Mouse (Mus musculus): Measurements from ENCODE around the gene Rab30.

Gene Rab30

DNA sequence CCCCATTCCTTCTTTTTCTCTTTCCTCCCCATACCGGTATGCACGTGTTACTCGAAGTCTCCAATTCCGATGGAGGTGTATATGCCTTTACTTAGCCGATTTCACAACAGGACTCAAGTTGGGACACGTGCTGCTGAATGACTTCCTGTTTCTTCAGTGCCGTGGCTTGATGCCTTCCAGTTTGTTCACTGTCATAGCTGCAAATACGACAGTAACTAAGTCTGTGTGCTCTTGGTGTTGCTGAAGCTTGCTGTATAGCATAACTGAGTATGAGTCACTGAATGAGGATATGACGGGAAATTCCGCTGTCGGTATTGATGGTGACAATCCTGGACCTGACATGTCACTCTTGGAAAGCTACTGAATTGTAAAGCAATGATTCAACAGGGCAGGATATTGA, 95.8 kb downstream of the Rab30 start:
- in situ Hi-C loops (cut with MboI, MseI), result loop anchor here (25.0 kb wide), 1 partner anchor 1175 kb away; no protein-coding TSS in a partner anchor

- in situ Hi-C loops (cut with MboI, MseI), result loop anchor here (25.0 kb wide), 1 partner anchor 1174 kb away; no protein-coding TSS in a partner anchor
Measured at GRCm38 (mm10) chr7:92837907-92838306, 96.5 kb downstream of the Rab30 start.

- in situ Hi-C loops (cut with MboI, MseI), result loop anchor here (25.0 kb wide), 1 partner anchor 1170 kb away; no protein-coding TSS in a partner anchor
Measured at GRCm38 (mm10) chr7:92842254-92842653, 100.9 kb downstream of the Rab30 start.

DNA sequence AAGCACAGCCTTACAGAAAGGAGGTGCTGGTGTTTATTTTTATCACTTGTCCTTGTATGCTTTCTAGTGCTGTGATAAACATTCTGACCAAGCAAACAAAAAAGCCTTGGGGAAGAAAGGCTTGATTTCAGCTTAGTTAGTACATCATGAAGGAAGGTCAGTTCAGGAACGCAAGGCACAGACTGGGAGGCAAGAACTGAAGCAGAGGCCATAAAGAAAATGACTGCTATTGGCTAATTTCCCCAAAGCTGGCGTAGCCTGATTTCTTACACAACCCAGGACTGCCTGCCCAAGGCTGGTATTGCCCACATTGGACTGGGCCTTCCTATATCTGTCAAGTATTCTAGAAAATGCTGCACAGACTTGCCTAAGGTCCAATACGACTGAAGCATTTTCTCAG, 106.8 kb downstream of the Rab30 start:
- in situ Hi-C loops (cut with MboI, MseI), result loop anchor here (25.0 kb wide), 1 partner anchor 1164 kb away; no protein-coding TSS in a partner anchor

DNA sequence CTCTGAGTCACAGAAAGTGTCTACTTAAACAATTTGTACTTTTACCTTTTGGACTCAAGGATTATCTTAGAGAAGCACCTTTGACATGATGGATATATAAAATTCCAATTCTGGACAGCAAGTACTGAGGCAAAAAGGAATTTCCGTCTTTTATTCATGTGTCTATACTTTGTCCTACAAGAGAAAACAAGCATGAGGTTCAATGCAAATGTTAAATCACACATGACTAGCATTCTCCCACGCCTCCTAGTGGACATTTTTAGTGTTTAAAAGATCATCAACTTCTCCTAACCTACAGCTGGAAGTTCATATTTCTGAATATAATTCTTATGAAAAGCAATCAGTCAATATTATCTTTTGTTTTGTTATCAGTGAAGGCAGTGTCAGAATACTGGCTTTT, 125.1 kb downstream of the Rab30 start:
- in situ Hi-C loops (cut with MboI, MseI), result no loop called here

GRCm38 (mm10) chr7:92870161-92870560, 128.8 kb downstream of the Rab30 start:
- in situ Hi-C loops (cut with MboI, MseI), result loop anchor here (5.0 to 10.0 kb wide), 2 partner anchors 205 to 233 kb away; partner anchors contain the start of genes Ankrd42 and Pcf11

DNA sequence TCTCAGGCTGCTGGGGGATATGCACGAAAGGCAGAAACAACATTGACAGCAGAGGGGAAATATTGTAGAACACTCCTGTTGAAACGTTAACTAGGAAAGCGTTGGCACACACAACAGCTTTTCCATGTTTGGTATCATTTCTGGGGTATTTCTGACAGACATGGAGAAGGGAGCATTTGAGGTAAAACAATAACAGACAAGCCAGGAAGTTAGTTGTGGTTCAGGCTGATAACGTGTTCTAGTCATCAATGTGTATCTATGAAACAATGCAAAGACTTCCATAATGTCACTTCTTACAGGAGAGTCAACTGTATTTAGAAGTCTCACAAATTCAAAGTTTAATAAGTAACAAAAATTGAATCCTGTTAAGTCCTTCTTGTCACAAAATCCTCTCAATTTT, 130.2 kb downstream of the Rab30 start:
- in situ Hi-C loops (cut with MboI, MseI), result loop anchor here (5.0 to 10.0 kb wide), 2 partner anchors 207 to 234 kb away; partner anchors contain the start of genes Ankrd42 and Pcf11

GRCm38 (mm10) chr7:92874116-92874675, 132.8 kb downstream of the Rab30 start, which contains the start of the genes Ddias and Prcp:
Gene Ddias (minus strand): TSS chr7:92874247.
Gene Prcp (plus strand): TSS chr7:92874470.
- in situ Hi-C loops (cut with MboI, MseI), result loop anchor here (5.0 to 10.0 kb wide), 2 partner anchors 209 to 237 kb away; partner anchors contain the start of genes Ankrd42 and Pcf11

GRCm38 (mm10) chr7:92874761-92875408, 133.5 kb downstream of the Rab30 start:
- in situ Hi-C loops (cut with MboI, MseI), result loop anchor here (5.0 to 10.0 kb wide), 2 partner anchors 210 to 238 kb away; partner anchors contain the start of genes Ankrd42 and Pcf11

DNA sequence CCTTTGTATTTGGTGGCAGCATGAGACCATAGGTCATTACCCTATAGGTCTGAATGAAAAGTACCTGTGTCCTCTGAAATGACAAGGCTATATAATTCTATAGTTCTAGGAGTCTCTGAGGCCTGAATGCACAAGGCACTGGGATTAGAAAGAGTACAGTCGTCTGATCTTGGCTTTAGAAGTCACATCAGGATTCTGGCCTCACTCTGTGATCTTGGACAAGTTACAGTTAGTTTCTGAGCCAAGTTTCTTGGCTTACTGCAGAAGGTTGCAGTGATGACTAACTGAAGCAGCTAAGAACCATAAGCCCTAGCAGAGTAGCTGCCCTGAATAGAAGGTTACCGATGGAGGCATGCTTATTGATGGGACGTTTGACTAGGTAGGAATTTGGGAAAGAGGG, 134.7 kb downstream of the Rab30 start:
- in situ Hi-C loops (cut with MboI, MseI), result loop anchor here (10.0 kb wide), 1 partner anchor 211 kb away; the partner anchor contains the start of gene Pcf11

- in situ Hi-C loops (cut with MboI, MseI), result loop anchor here (10.0 kb wide), 1 partner anchor 212 kb away; the partner anchor contains the start of gene Pcf11
Measured at GRCm38 (mm10) chr7:92876538-92876937, 135.1 kb downstream of the Rab30 start.

DNA sequence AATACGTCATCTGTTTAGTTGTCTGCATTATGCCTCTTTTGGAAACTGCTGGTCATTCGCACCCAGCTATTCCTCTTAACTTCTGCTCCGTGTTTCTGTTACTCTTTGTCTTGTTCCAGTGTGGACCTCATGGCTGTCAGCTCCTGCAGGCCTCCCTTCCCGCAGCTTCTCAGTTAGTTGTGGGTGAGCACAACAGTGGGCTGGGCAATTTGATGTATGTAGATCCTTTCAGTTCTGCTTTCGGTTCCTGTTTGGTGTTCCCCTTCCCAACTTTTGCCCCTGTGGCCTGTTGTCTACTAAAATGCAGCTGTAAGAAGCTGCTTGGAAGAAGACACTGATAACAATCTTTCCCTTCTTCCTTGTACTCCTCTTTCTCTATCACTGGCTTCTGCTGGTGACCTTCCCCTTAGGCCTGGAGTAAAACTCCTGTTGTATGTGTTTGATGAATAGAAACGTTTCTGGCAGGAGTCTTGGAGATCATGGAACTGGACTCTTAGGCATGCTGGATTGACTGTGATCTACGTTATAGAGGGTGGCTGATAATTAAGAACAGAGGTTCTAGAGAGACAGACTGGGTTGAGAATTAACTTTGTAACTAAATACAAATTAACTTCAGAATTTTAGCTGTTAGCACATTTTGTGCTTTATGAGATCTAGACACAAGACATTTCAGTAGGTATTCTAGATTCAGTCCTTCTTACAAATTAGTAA, 137.3 kb downstream of the Rab30 start:
- in situ Hi-C loops (cut with MboI, MseI), result loop anchor here (10.0 kb wide), 1 partner anchor 214 kb away; the partner anchor contains the start of gene Pcf11

- in situ Hi-C loops (cut with MboI, MseI), result no loop called here
Measured at GRCm38 (mm10) chr7:92883850-92884716, 142.7 kb downstream of the Rab30 start.

DNA sequence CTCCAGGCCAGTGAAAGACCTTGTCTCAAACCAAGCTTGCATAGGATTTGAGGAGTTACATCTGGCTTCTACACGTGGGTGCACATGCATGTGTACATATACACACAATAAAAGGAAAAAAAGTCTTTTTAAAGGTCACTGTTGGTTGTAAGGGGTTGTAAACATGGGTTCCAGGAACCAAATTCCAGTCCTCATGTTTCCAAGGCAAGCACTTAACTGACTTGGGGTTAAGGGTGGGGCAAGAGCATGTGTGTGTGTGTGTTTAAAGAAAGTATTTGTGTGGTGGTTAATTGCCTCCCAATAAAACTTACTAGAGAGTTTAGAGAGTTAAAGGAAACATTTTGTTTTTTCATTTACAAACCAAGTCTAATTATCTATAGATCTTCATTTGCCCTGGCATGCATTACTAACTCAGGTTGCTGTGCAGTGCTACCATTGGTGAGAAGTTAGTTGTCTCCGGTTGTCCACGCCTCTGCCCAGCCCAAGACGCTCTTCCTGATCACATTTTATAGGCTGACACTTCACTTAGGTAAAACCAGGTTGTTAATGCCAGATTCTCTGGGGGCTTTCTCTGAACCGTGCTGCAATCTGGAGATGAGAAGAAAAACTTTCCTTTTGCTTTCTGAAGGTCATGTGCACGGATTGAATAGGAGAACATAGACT, 143.7 kb downstream of the Rab30 start:
- in situ Hi-C loops (cut with MboI, MseI), result no loop called here

DNA sequence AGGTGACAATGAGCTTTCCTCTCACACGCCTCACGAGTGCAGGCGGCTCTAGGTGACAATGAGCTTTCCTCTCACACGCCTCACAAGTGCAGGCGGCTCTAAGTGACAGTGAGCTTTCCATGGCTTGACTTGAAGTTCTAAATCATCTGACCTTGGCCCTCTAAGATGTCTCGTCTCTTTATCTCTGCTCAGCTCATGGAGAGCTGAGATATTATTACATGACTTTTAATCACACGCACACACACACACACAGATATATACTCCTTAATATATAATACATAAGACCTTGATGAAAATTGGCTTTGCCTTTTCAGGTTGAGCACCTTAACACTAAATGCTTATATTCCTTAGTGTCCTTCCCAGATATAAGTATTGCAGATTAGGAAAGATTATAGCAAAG, 145.4 kb downstream of the Rab30 start:
- in situ Hi-C loops (cut with MboI, MseI), result no loop called here

- in situ Hi-C loops (cut with MboI, MseI), result no loop called here
Measured at GRCm38 (mm10) chr7:92887230-92887629, 145.8 kb downstream of the Rab30 start.

- in situ Hi-C loops (cut with MboI, MseI), result no loop called here
Measured at GRCm38 (mm10) chr7:92890211-92890610, 148.8 kb downstream of the Rab30 start.

GRCm38 (mm10) chr7:92890618-92891230, 149.3 kb downstream of the Rab30 start:
- in situ Hi-C loops (cut with MboI, MseI), result no loop called here

GRCm38 (mm10) chr7:92893478-92893877, 152.1 kb downstream of the Rab30 start:
- in situ Hi-C loops (cut with MboI, MseI), result no loop called here

All from T-helper 1 cell (primary cell).